Mouse (Mus musculus): Measurements from ENCODE around the gene Wdr20. TPM values are rescaled to one million over a fixed set of nuclear protein-coding genes. Genes with fewer than 3 reads are reported as not detected.
"Not testable (repeated sequence)": the region's sequence is repeated elsewhere in the genome, so short reads cannot be mapped to it uniquely, and the experiment has no call there.

The Wdr20 gene
- polyA plus RNA-seq, 1 experiment from 2014 or later: 17.7 TPM

DNA sequence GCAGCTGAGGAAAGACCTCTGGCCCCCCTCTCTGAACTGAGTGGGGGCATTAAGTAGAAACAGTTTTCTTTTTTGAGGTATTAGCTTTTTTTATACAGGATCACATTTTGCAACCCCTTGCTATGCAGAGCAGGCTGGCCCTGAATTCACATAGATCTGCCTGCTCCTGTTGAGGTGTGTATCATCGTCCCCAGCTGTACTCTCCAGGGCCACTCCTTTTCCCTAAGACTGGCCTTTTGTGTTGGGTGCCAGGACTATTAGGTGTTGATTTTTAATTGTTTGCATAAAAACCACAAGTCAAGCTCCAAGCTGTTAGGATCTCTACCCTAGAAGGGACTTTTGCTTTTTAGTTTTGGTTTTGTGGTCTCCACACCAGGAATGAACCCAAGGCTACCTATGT, 39.7 kb upstream of the Wdr20 start:
- Histone ChIP-seq H3K27me3 (replicated peaks; ENCODE audit: control insufficient read depth, insufficient read depth, low read length) (no peaks in the 10 kb centered on the region), H3K9ac (ENCODE audit: low read depth, low read length) (peak overlapping the region; percentile 72), H3K4me1 (replicated peaks; ENCODE audit: control insufficient read depth, insufficient read depth, low read length) (peaks cover 54% of the 10 kb centered on the region), H3K27ac (ENCODE audit: low read depth, low read length) (peak overlapping the region; percentile 96), H3K9me3 (ENCODE audit: control insufficient read depth, low read length) (no peaks in the 10 kb centered on the region), H3K36me3 (ENCODE audit: control insufficient read depth, insufficient read depth, low read length) (peaks cover 13% of the 10 kb centered on the region), H3K4me3 (ENCODE audit: low read depth, low read length) (no peak overlapping the region), H3K4me2 (peak overlapping the region; percentile 73)
- DNase-seq (ENCODE audit: low spot score) (no peak), ATAC-seq (replicated peaks; ENCODE audit: low FRiP score) (no peak)
- WGBS: 41% methylated on average over 1 of the region's 1 CpGs

- ATAC-seq (replicated peaks; ENCODE audit: low FRiP score) (peak; percentile 33), DNase-seq (ENCODE audit: low spot score) (peak; percentile 72)
- Histone ChIP-seq H3K4me1 (replicated peaks; ENCODE audit: control insufficient read depth, insufficient read depth, low read length) (peaks cover 54% of the 10 kb centered on the region), H3K27ac (ENCODE audit: low read depth, low read length) (peak overlapping the region; percentile 96), H3K9me3 (ENCODE audit: control insufficient read depth, low read length) (no peaks in the 10 kb centered on the region), H3K27me3 (replicated peaks; ENCODE audit: control insufficient read depth, insufficient read depth, low read length) (no peaks in the 10 kb centered on the region), H3K4me3 (ENCODE audit: low read depth, low read length) (peak overlapping the region; percentile 33), H3K4me2 (peak overlapping the region; percentile 73), H3K9ac (ENCODE audit: low read depth, low read length) (peak overlapping the region; percentile 72), H3K36me3 (ENCODE audit: control insufficient read depth, insufficient read depth, low read length) (peaks cover 10% of the 10 kb centered on the region)
- WGBS: 15% methylated on average over 15 of the region's 15 CpGs
Observed at GRCm38 (mm10) chr12:110698523-110699170, 39.1 kb upstream of the Wdr20 start.

- no peak for DNase-seq (ENCODE audit: low spot score)
- Histone ChIP-seq H3K27ac (ENCODE audit: low read depth, low read length) (peak overlapping the region; percentile 96), H3K4me1 (replicated peaks; ENCODE audit: control insufficient read depth, insufficient read depth, low read length) (peaks cover 54% of the 10 kb centered on the region), H3K9me3 (ENCODE audit: control insufficient read depth, low read length) (no peaks in the 10 kb centered on the region), H3K4me3 (ENCODE audit: low read depth, low read length) (peak overlapping the region; percentile 33), H3K27me3 (replicated peaks; ENCODE audit: control insufficient read depth, insufficient read depth, low read length) (no peaks in the 10 kb centered on the region), H3K4me2 (peak overlapping the region; percentile 73), H3K9ac (ENCODE audit: low read depth, low read length) (peak overlapping the region; percentile 72), H3K36me3 (ENCODE audit: control insufficient read depth, insufficient read depth, low read length) (peaks cover 10% of the 10 kb centered on the region)
- WGBS: 26% methylated on average over 2 of the region's 2 CpGs
- no peak for ATAC-seq (replicated peaks; ENCODE audit: low FRiP score)
Observed at GRCm38 (mm10) chr12:110699171-110699547, 38.6 kb upstream of the Wdr20 start.

DNA sequence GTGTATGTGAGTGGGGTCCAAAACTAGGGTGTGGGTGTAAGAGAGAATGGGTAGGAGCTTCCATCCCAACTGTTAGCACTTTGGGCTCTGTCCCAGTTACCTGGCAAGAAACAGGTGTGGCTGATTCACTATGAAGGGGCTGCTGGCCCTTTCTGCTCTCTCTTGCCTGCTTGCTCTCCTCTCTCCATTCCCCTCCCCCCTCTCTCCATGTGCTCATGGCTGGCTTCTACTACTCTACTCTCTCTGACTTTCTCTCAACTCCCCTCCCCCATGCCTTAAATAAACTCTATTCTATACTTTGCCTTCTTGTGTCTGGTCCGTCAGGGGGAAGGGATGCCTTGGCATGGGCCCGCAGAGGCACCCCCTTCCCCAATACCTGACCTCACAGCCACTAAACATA, 37.0 kb upstream of the Wdr20 start:
- Histone ChIP-seq H3K36me3 (ENCODE audit: control insufficient read depth, insufficient read depth, low read length) (no peaks in the 10 kb centered on the region), H3K4me2 (peak overlapping the region; percentile 24; the same call in 1 of the 2 replicates), H3K4me3 (ENCODE audit: low read depth, low read length) (no peak overlapping the region), H3K27me3 (replicated peaks; ENCODE audit: control insufficient read depth, insufficient read depth, low read length) (no peaks in the 10 kb centered on the region), H3K4me1 (replicated peaks; ENCODE audit: control insufficient read depth, insufficient read depth, low read length) (peaks cover 46% of the 10 kb centered on the region), H3K27ac (ENCODE audit: low read depth, low read length) (peak overlapping the region; percentile 78), H3K9me3 (ENCODE audit: control insufficient read depth, low read length) (no peaks in the 10 kb centered on the region), H3K9ac (ENCODE audit: low read depth, low read length) (peak overlapping the region; percentile 66)
- ATAC-seq (replicated peaks; ENCODE audit: low FRiP score) (no peak), DNase-seq (ENCODE audit: low spot score) (no peak)
- WGBS: 61% methylated on average over 2 of the region's 2 CpGs

GRCm38 (mm10) chr12:110701363-110701762, 36.4 kb upstream of the Wdr20 start:
- H3K27me3 ChIP-seq (replicated peaks; ENCODE audit: control insufficient read depth, insufficient read depth, low read length); H3K9me3 ChIP-seq (ENCODE audit: control insufficient read depth, low read length); H3K4me3 ChIP-seq (ENCODE audit: low read depth, low read length); DNase-seq (ENCODE audit: low spot score); ATAC-seq (replicated peaks; ENCODE audit: low FRiP score); H3K36me3 ChIP-seq (ENCODE audit: control insufficient read depth, insufficient read depth, low read length): not testable (repeated sequence)
- peak overlapping the region; percentile 24; the same call in 1 of the 2 replicates for H3K4me2 ChIP-seq
- H3K9ac ChIP-seq (ENCODE audit: low read depth, low read length): peak overlapping the region; percentile 66
- H3K27ac ChIP-seq (ENCODE audit: low read depth, low read length): peak overlapping the region; percentile 78
- WGBS: 14% methylated on average over 2 of the region's 3 CpGs
- peaks cover 46% of the 10 kb centered on the region for H3K4me1 ChIP-seq (replicated peaks; ENCODE audit: control insufficient read depth, insufficient read depth, low read length)

DNA sequence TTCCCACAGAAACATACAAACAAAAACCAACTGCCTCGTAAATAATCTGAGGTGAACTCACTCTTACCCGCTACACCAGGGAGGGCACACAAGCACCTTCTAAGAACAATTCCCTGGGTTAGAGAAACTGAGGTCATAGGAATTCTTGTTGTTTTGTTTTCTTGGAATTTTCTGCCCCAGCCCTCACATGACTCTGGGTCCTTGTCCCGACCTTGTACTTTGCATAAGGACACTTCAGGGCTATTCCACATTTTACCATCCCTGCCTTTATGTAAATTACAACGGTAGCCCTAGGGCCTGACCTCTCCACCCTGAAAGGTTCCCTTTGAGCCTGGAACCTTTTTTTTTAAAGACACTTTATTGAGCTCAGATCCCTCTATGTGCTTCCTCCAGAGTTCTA, 35.2 kb upstream of the Wdr20 start, which contains the start of gene Hsp90aa1:
Gene Hsp90aa1 (minus strand): TSS at position 173 of the 400 bp plus-strand sequence.
- ATAC-seq (replicated peaks; ENCODE audit: low FRiP score): no peak
- no peaks in the 10 kb centered on the region for H3K36me3 ChIP-seq (ENCODE audit: control insufficient read depth, insufficient read depth, low read length)
- H3K4me1 ChIP-seq (replicated peaks; ENCODE audit: control insufficient read depth, insufficient read depth, low read length): peaks cover 39% of the 10 kb centered on the region
- no peaks in the 10 kb centered on the region for H3K27me3 ChIP-seq (replicated peaks; ENCODE audit: control insufficient read depth, insufficient read depth, low read length)
- H3K9me3 ChIP-seq (ENCODE audit: control insufficient read depth, low read length): no peaks in the 10 kb centered on the region
- no peak within 1 kb of the TSS for H3K4me3 ChIP-seq (ENCODE audit: low read depth, low read length)
- H3K27ac ChIP-seq (ENCODE audit: low read depth, low read length): peak within 1 kb of the TSS; percentile 78; the same call in 1 of the 2 replicates
- WGBS: 57% methylated on average over 4 of the region's 4 CpGs
- H3K4me2 ChIP-seq: peak within 1 kb of the TSS; percentile 13; the same call in 1 of the 2 replicates
- no peak within 1 kb of the TSS; the same call in none of the 2 replicates for H3K9ac ChIP-seq (ENCODE audit: low read depth, low read length)
- DNase-seq (ENCODE audit: low spot score): no peak

DNA sequence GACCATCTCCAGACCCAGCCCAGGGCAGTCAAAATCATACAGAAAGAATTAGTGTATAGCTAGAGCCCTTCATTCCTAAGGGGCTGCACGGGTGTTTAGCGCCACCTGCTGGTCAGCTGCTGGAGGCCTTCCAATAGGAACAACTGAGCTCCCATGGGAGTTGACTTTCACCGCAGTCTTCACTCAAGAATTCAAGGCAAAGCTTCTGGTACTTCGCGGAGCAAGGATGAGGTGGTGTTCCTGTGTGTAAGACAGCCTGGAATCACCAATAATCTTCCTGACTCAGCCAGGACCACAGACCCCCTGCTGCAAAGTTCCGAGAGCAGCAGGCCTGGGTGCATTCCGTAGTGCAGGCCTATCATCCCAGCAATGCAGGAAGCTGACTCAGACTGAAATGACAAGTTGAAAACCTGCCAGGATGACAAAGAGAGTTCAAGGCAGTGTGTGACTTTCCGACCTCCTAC, 34.7 kb upstream of the Wdr20 start:
- Histone ChIP-seq H3K36me3 (ENCODE audit: control insufficient read depth, insufficient read depth, low read length) (no peaks in the 10 kb centered on the region), H3K9ac (ENCODE audit: low read depth, low read length) (no peak overlapping the region), H3K27ac (ENCODE audit: low read depth, low read length) (no peak overlapping the region), H3K9me3 (ENCODE audit: control insufficient read depth, low read length) (no peaks in the 10 kb centered on the region), H3K4me3 (ENCODE audit: low read depth, low read length) (no peak overlapping the region), H3K4me1 (replicated peaks; ENCODE audit: control insufficient read depth, insufficient read depth, low read length) (peaks cover 35% of the 10 kb centered on the region), H3K27me3 (replicated peaks; ENCODE audit: control insufficient read depth, insufficient read depth, low read length) (no peaks in the 10 kb centered on the region), H3K4me2 (peak overlapping the region; percentile 13; the same call in 1 of the 2 replicates)
- DNase-seq (ENCODE audit: low spot score) (peak; percentile 78), ATAC-seq (replicated peaks; ENCODE audit: low FRiP score) (peak; percentile 30; the same call in 1 of the 2 replicates)
- 30% methylated on average over 8 of the region's 8 CpGs for WGBS

DNA sequence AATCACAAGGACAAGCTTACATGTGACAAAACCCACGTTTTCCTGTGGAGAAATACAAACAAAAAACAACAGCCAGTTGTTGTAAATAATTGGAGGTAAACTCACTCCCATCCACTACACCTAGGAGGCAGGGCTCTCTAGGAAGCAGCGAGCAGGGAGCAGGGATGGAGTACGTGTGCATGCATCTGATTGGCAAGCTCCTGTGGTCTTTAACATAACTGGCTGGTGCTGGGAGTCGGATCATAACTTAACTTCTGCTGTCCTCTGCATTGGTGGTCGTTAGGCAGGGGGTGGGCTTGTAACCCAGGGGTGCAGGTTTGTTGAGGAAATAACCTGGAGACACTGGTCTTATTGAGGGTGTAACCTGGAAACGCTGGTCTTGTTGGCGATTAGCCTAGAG, 34.1 kb upstream of the Wdr20 start:
- Histone ChIP-seq H3K4me1 (replicated peaks; ENCODE audit: control insufficient read depth, insufficient read depth, low read length) (peaks cover 28% of the 10 kb centered on the region), H3K27ac (ENCODE audit: low read depth, low read length) (no peak overlapping the region), H3K9ac (ENCODE audit: low read depth, low read length) (no peak overlapping the region), H3K4me3 (ENCODE audit: low read depth, low read length) (no peak overlapping the region), H3K9me3 (ENCODE audit: control insufficient read depth, low read length) (no peaks in the 10 kb centered on the region), H3K4me2 (no peak overlapping the region), H3K27me3 (replicated peaks; ENCODE audit: control insufficient read depth, insufficient read depth, low read length) (no peaks in the 10 kb centered on the region), H3K36me3 (ENCODE audit: control insufficient read depth, insufficient read depth, low read length) (no peaks in the 10 kb centered on the region)
- WGBS: 59% methylated on average over 7 of the region's 7 CpGs
- no peak for ATAC-seq (replicated peaks; ENCODE audit: low FRiP score)
- DNase-seq (ENCODE audit: low spot score): no peak

DNA sequence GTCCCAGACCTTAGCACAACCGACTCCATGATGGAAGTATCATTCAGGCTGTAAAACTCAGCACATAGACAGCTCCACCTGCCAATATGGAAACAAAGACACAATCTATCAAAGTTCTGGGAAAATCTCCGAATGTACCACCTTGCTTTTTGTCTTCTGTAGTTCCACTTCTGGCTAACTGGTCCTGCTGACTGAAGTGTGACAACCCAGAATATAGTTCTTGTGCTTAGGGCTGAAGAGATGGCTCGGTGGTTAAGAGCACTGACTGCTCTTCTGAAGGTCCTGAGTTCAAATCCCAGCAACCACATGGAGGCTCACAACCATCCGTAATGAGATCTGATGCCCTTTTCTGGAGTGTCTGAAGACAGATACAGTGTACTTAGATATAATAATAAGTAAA, 32.3 kb upstream of the Wdr20 start:
- WGBS: 76% methylated on average over 4 of the region's 4 CpGs
- H3K4me3 ChIP-seq (ENCODE audit: low read depth, low read length); H3K27me3 ChIP-seq (replicated peaks; ENCODE audit: control insufficient read depth, insufficient read depth, low read length); ATAC-seq (replicated peaks; ENCODE audit: low FRiP score); H3K27ac ChIP-seq (ENCODE audit: low read depth, low read length); H3K9me3 ChIP-seq (ENCODE audit: control insufficient read depth, low read length); H3K4me2 ChIP-seq; DNase-seq (ENCODE audit: low spot score); H3K36me3 ChIP-seq (ENCODE audit: control insufficient read depth, insufficient read depth, low read length); H3K9ac ChIP-seq (ENCODE audit: low read depth, low read length): not testable (repeated sequence)
- H3K4me1 ChIP-seq (replicated peaks; ENCODE audit: control insufficient read depth, insufficient read depth, low read length): peaks cover 11% of the 10 kb centered on the region

Data from liver, embryonic 11.5 days (tissue).